Mouse (Mus musculus) naive thymus-derived CD4-positive, alpha-beta T cell, adult 2 months (primary cell): Measurements from ENCODE around the gene Glyr1.

Source experiments
- DNase-seq: peaks from one replicate; pipeline ENCODE4 v3.0.0-alpha.2; 2011; ENCODE audit warnings: low read depth

The Glyr1 gene

DNA sequence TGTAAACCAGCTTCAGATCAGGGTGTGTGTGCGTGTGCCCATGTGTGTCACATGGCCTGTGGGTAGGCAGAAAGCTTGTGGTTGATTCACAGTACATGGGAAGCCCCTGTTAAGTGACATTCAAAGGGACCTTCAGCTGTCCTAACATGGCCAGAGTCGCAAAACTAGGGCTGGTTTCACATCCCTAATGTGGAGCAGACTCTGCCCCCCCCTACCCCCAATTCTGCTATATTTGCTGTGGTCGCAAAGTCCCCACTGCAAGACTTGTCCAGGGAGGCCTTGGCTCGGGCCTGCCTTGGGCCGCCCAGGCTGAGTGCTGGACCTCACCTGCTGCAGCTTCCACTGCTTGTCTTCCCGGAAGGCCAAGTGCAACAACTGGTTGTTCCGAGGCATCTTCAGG is 38.4 kb downstream of the Glyr1 start:
- DNase-seq: no peak

DNA sequence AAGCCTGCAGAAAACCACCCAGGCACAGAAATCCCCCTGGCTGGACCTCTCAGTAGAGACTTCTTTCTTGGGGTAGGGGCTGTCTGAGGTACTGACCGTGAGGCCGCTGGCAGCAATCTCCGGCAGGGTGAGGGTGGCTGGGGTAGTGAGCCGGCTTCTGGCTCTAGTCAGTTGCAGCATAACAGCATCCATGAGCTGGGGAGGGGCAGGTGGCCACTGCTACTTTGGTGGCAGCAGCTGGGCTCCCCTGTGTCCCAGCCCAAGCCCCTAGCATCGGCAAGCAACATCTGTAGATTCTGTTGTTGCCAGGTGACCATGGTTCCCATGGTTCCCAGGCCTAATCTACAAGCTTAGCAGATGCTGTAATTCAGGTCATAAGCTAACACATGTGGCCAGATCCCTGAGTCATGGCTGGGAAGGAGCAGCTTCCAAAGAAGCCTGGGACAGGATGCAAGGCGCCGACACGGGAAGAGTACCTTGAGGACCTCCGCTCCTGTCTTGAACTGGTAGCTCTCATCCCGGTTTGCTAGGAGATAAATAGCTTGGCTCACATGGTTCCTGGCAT is 39.2 kb downstream of the Glyr1 start:
- DNase-seq: no peak

DNA sequence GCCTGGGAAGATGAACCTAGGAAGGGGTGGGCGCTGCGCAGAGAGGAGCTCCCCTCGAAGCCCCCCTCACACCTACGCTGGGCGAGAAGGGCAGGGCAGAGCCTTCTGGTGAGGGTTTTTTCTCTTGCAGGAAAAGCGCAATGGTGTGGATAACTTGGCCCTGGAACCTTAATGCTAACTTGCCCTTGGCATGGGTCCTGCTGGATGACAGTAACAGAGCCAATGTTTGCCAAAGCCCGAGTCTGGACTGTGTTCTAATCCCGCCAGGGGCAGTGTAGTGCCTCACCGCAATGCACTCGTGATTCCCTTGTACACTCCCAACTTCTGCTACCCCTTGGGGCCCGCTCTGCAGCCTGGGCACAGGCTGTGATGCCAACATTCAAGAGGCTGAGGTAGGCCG is 41.6 kb downstream of the Glyr1 start:
- DNase-seq: no peak

DNA sequence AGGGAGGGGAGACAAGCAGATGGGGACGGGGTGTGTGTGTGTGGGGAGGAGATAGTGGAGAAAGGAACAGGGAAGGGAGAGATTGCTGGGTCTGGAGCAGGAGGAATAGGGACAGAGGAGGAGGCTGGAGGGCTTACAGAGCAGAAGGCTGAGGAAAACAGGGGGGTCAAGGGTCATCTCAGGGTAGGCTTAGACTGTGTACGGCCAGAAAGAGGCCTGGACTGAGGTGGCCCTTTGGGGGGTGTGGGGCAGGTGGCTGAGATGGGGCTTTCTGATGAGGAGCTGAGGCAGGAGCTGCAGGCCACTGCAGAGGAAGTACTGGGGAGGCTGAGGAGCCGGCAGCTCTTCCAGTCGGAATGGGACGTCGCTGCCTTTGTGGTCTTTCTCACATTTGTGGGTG is 42.2 kb downstream of the Glyr1 start:
- DNase-seq: no peak

DNA sequence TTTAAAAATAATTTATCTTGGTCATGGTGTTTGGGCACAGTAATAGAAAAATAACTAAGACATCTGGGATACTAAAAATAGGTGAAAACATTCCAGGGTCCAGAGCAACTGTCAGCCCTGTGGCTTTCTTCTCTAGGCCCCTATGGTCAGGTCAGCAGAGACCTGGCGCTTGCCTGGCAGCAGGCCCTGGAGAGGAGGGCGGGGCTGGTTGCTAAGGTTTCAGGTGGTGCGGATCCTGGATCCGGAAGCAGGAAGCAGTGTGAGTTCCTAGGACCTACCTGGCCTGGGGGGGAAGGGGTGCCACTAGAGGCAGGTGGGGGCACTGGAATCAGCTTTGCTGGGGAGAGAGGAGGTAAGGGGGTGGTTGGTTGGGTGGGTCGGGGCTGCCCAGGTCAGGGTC is 42.6 kb downstream of the Glyr1 start, which contains the start of gene Smim22:
Gene Smim22 (plus strand): TSS at position 222 of the 400 bp plus-strand sequence.
- DNase-seq: no peak

DNA sequence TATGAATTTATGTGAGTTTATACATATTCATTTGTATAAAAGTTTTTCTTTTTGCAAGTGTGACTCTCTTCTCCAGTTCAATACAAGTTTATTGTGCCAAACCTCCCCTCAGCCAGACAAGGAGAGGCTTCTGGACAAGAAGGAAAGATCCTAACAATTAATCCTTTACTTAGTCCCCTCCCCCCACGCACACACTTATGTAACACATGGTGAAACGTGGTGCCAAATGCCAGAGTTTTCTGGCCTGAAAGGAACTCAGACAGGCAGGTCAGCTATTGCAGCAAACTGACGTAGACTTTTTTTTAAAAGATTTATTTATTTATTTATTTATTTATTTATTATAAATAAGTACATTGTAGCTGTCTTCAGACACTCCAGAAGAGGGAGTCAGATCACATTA is 49.1 kb downstream of the Glyr1 start:
- DNase-seq: no peak

DNA sequence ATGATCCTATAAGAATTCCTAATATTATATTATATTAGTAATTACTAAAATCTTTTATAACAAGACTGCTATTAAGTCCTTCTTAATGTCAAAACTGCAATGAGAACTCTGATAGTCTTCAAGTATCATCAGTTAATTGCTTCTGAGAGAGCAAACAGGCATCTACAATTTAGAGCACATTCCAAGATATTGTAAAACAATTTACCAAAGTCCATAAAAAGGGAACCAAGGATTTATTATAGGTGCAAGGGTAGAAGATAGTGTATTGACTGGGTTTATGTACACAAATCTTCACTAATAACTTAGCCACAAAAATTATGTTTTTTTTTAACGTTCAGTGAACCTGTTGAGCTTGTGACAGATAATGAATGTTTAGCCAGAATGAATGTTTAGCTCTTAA is 50.7 kb downstream of the Glyr1 start:
- no peak for DNase-seq

DNA sequence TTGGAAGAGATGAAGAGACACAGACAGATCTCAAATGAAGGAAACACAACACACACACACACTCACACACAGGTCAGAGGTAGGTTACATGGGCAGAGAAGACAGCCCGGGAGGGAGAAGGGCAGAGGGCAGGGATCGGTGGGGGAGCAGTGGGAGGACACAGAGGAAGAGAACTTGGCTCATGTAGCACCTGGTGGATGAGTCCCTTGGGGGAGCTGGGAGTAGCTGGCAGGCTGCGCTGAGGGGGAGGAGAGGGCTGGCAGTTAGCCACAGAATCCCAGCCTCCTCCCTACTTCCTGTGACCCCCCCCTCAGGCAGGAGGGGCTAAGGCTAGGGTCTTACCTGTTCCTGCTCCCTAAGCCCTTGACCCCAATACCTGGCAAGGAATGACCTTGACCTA is 52.1 kb downstream of the Glyr1 start, which contains the start of gene Sept12:
Gene Sept12 (minus strand): TSS at position 300 of the 400 bp plus-strand sequence.
- no peak for DNase-seq

DNA sequence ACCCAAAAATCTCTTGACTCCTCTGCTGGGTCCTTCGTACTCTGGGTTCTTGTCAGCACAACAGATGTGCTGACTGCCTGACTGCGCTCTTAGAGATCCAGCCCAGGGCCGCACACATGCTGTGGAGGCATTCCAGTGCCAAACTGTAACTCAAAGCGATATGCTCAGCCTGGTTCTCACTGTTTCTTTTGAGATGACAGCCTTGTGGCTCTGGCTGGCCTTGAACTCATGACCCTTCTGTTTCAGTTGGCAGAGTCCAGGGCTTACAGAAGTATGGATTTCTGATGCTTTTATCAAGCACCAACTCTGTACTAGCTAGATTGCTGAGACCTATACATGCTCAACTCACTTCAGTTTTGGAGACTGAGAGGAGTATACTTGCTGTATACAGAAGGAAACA is 56.4 kb downstream of the Glyr1 start:
- DNase-seq: no peak

DNA sequence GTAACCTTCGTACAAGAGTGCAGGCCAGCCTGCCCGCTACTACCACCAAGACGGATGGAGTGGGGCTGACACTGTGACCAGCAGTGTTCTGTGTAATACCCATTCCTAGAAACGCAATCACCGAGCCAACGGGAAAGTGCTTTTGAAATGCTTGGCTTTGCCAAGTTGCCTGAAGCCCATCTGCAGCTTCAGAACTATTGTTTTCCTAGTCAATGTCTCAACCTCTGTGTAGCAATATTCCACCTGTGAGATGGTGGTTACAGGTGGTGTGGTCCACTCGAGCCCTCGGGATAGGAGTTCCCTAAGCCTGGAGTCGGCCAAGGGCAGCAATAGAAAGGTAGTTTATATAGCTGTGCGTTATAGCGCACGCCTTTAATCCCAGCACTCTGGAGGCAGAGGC is 64.9 kb downstream of the Glyr1 start:
- no peak for DNase-seq

DNA sequence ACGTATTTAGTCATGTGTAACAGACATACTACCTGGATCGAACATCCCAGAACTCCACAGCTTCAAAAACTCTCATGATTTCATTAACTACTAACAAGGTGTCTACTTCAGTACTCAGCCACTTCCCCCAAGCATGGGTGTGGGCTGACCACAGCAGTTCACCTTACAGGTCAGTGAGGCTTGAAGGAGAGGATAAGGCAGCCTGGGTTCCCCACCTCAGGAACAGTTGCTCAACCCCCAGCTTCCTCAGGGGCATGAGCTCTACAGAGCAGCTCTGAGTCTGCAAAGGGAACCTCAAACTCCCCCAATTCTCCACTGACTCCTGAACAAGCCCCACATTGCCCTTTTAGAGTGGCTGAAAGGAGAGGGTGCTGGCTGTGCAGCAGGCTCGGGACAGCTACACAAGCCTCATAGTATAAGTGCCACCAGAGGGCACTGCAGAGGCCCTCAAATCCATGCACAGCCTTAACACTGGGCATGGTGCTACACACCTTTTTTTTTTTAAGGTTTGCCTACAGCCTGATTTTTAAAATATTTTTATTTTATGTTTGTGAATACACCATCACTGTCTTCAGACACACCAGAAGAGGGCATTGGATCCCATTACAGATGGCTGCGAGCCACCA is 69.8 kb downstream of the Glyr1 start:
- DNase-seq: peak; percentile 59

DNA sequence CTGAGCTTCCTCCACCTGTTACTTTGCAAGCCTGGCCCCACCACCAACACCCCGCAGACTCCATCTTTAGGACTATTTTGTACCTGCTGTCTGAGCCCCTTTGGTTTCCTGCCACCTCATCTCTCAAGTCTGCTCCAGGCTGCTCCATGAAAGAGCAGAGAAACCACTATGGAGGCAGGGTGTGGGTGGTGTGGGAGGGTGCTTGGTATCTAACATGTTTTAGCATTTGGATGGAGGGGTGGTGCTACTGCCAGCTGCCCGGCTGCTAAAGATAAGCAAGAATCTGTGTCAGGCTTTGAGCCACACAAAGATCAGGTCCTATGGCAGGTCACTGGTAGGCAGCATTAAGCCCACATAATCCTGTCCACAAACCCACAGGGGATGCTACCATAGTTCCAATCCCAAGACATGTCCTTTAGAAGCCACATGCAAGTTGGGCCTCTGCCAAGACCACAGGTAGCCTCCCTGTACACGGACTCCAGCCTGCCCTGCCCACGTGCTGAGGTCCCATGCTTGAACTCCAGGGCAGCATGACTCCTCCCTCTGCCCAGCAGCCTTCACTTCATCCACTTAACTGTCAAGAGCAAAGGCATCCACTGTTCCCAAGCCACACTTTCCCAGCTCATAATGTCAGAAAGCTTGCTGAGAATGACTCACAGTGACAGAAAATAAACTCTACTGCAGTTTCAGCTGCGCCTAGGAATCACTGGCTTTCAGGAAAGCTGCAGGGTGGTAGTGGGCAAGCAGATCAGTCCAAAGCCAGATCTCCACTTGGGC is 71.2 kb downstream of the Glyr1 start:
- DNase-seq: no peak

DNA sequence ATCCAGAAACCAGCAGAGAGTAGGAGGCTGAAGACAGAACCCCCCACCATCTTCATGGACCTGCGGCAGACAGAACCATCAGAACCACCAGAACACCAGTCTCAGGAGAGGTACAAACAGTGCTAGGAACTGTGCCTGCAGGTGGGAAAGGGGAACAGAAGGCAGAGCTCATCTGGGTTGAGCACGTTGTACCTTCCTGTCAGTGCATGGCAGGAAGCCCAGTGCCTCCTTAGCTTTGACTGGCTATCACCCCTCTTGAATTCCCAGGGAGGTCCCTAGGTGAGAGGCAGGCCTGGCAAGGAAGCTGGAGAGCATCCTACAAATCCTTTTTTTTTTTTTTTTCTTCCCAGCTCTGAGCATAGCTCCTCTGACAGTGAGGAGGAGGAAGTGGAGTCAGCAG is 73.5 kb downstream of the Glyr1 start:
- DNase-seq: no peak

DNA sequence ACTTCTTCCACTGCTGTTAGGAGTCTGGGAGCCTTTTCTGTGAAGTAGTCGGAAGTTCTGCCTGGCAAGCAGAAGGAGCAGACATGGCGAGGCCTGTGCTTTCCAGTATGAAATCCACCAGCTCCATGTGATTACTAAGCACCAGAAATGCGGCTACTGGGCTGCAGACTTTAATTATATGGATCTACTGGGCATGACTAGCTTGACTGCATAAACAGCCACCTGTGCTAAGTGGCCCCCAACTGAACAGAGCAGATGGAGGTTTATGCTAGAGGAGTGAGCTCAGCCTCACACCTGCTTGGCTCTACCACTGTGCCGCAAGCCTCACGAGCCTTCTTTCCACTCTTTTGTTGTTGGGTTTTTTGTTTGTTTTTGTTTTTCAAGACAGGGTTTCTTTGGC is 75.1 kb downstream of the Glyr1 start:
- DNase-seq: no peak

DNA sequence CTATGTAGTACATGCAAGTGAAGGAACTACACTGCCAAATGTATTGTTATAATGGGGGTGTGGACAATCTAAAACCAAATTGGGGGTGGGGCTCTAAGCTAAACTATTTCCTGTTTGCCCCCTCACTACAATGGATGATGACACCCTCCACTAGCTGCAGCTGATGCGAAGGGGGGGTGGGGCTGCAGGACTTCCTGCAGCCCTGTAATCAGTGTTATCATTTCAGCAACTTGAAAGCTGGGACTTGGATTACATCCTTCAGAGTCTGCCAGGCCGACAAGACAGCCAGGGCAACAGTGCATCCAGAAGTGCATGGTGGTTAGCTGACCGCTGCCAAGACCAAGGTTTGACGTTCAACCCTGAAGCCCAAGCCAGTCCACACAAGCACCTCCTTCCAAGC is 78.0 kb downstream of the Glyr1 start:
- no peak for DNase-seq

DNA sequence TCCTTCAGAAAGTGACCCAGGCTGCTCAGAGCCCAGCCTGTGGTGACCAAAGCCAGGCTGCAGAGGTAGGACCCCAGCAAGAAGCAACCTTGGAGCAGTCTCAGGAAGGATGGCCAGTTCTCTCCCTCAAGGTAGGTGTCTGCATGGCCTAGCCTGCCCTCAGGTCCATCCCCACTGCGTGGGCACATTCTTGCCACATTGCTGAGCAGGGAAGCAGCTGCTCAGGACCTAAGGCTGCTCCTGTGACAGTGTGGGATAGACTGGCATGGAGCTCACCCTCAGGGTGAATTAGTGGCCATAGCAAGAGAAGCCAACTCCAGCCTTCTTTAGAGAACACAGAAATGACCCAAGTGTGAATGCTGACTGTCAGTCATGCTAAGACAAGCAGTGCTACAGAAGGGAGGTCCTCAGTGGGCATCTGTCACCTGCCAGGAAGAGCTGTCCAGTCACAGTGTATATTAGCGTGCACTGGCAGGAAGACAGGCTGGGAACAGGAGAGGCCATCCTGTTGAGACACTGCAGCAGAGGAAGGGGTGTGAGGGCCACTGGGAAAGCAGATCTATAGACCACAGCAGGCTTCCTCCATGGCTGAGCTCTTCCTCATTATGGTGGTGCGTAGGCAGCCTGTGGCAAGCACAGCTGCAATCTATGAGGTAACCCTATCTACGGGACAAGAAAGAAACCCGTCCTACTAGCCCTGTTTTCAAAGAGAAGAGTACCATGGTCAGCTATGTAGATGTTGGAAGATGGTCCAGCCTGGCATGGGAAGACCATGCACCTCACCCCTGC is 80.4 kb downstream of the Glyr1 start:
- DNase-seq: no peak

DNA sequence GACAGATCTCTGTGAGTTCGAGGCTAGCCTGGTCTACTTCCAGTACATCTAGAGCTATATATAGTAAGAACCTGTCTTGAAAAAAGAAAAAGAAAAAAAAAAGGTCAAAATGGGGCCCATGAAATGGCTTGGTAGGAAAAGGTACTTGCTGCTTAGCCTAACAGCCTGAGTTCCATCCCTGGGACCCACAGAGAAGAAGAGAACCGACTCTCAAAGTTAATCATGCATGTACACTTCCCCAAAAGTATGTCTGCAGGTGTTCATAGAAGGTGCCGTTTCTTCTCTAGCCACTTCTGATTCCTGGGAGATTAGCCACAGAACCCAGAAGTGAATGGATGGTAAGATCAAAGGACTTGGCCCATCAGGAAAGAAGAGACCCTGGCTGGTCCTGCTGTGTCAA is 81.2 kb downstream of the Glyr1 start:
- DNase-seq: no peak

DNA sequence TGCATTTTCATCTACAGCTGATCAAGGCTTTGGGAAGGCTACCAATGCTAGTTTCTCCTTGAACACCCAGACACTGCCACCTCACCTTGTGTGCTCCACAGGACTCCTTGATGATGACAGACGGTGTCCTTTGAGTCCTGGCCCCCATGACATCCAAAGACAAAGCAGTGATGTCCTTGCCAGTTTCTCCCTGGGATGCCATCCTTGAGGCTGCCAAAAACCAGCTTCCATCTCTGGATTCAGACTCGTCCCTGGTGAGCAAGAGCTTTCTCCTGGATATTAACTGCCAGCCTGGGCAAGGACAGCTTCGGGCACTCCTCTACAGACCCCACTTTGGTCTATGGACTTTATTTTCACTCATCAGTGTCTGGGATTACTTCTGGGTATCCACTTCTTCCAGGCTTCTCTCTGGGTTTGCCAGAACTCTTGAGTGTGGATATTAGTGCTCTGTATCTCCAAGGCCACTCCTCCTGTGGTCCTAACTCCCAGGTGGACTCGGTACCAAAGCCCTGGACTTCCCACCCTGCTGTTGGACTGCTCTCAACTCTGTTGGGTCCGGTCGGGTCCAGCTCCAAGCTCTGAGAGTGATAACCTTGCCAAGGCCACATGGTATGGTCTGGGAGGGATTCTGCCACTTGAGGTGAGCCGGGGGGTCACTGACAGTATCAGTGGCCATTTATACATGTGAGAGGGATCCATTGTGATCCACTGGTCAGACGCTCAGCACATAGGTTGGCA is 84.1 kb downstream of the Glyr1 start:
- no peak for DNase-seq

DNA sequence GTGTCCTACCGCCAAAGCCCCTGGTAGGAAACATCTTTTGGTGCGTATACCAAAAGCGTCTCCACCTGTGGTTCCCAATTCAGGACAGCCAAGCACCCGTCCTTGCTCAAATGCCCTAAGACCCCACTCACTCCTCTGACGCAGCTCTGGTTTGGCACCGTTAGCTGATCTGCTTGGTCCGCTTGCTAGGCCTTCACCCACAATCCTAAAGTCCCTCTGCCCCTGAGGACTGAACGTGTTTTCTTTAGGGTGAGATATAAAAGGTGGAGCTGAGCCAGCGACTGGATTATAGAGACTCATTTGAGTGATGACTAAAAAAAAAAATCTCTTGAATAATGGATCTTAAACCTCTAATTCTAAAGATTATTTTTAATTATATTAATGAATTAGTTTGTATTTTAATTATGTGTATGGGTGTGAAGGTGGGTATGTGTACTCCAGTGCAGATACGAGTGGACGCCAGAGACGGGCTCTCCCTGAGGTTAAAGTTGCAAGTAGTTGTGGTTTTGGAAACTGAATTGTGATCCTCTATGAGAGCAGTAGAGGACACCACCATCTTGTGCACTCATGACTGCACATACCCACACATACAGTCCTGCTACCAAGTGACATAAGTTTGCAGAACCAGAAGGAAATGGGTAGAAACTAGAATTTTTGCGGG is 84.8 kb downstream of the Glyr1 start:
- DNase-seq: peak; percentile 26
